Mouse (Mus musculus) heart, postnatal 25 days (tissue): ENCODE data around the gene Impdh2. TPM values are rescaled to one million over a fixed set of nuclear protein-coding genes. Genes with fewer than 3 reads are reported as not detected.

Experiments
- DNase-seq: peaks from one replicate; pipeline ENCODE4 v3.0.0; 2022; ENCODE audit warnings: low spot score
- intact Hi-C: fragments of 180-260 bp; cut with DNase I; formaldehyde crosslinking; loops from one replicate; pipeline ENCODE4 v1.15.1; 2025
- total RNA-seq, 2 experiments: library from RNA; stranded (reverse); gene quantifications; 2 replicates each; pipeline ENCODE4 v1.2.3; 2021

Gene Impdh2
- total RNA-seq, 2 experiments from 2014 or later, result 47.5 to 47.6 TPM

- DNase-seq, result no peak
- intact Hi-C loops, result no loop called here
Measured at GRCm38 (mm10) chr9:108568511-108568921, 8.4 kb downstream of the Impdh2 start.

GRCm38 (mm10) chr9:108569381-108570206, 9.5 kb downstream of the Impdh2 start, which contains the start of gene Dalrd3:
TSS of gene Dalrd3 (plus strand) at chr9:108569886.
- intact Hi-C loops, result loop anchor here (2.0 kb wide), 1 partner anchor 27 kb away; the partner anchor contains the start of gene P4htm
- peak; percentile 87 for DNase-seq

- intact Hi-C loops, result loop anchor here (2.0 kb wide), 1 partner anchor 26 kb away; the partner anchor contains the start of gene P4htm
- DNase-seq, result no peak
Measured at GRCm38 (mm10) chr9:108570207-108570896, 10.3 kb downstream of the Impdh2 start.

GRCm38 (mm10) chr9:108571401-108571973, 11.4 kb downstream of the Impdh2 start:
- intact Hi-C loops, result loop anchor here (2.0 kb wide), 1 partner anchor 25 kb away; the partner anchor contains the start of gene P4htm
- DNase-seq, result no peak

GRCm38 (mm10) chr9:108572321-108572720, 12.2 kb downstream of the Impdh2 start:
- no peak for DNase-seq
- intact Hi-C loops, result no loop called here

GRCm38 (mm10) chr9:108573774-108574690, 13.9 kb downstream of the Impdh2 start:
- intact Hi-C loops, result no loop called here
- no peak for DNase-seq

GRCm38 (mm10) chr9:108574921-108575320, 14.8 kb downstream of the Impdh2 start:
- no peak for DNase-seq
- intact Hi-C loops, result no loop called here

- no peak for DNase-seq
- intact Hi-C loops, result no loop called here
Measured at GRCm38 (mm10) chr9:108575321-108576297, 15.5 kb downstream of the Impdh2 start.

GRCm38 (mm10) chr9:108577025-108577424, 16.9 kb downstream of the Impdh2 start:
- no peak for DNase-seq
- intact Hi-C loops, result no loop called here

GRCm38 (mm10) chr9:108577934-108578544, 18.0 kb downstream of the Impdh2 start:
- intact Hi-C loops, result no loop called here
- no peak for DNase-seq

- peak; percentile 88 for DNase-seq
- intact Hi-C loops, result no loop called here
Measured at GRCm38 (mm10) chr9:108578545-108579343, 18.7 kb downstream of the Impdh2 start, which contains the start of gene Wdr6. TSS of gene Wdr6 (minus strand) at chr9:108578739.

- DNase-seq, result no peak
- intact Hi-C loops, result no loop called here
Measured at GRCm38 (mm10) chr9:108579344-108579690, 19.2 kb downstream of the Impdh2 start.

- peak; percentile 69 for DNase-seq
- intact Hi-C loops, result no loop called here
Measured at GRCm38 (mm10) chr9:108587571-108588180, 27.6 kb downstream of the Impdh2 start.

- intact Hi-C loops, result no loop called here
- DNase-seq, result no peak
Measured at GRCm38 (mm10) chr9:108589229-108589628, 29.1 kb downstream of the Impdh2 start.

GRCm38 (mm10) chr9:108591462-108591861, 31.4 kb downstream of the Impdh2 start:
- intact Hi-C loops, result no loop called here
- no peak for DNase-seq

GRCm38 (mm10) chr9:108594354-108594753, 34.3 kb downstream of the Impdh2 start:
- intact Hi-C loops, result no loop called here
- DNase-seq, result no peak
